Mouse (Mus musculus) MEL (cell line): ENCODE data around the gene Sumf1.

Experiments
- CTCF ChIP-seq, 3 experiments: IDR thresholded peaks in 2 of 3; conservative IDR thresholded peaks in 1 of 3; 2 replicates each; pipeline ENCODE4 v1.5.1; 2011 to 2012; ENCODE audit warnings: low read length in 3 of 3, low read depth in 2 of 3, mild to moderate bottlenecking in 2 of 3, improper control_type of control experiment in 1 of 3, inconsistent platforms in 1 of 3, mixed read lengths in 1 of 3, moderate library complexity in 1 of 3; ENCODE audit not compliant: control insufficient read depth in 1 of 3, insufficient read depth in 1 of 3, poor library complexity in 1 of 3, severe bottlenecking in 1 of 3
- GATA1 ChIP-seq: IDR thresholded peaks from 2 replicates; pipeline ENCODE4 v1.6.1; 2011; ENCODE audit warnings: low read depth, low read length, improper control_type of control experiment

GRCm38 (mm10) chr6:108098171-108098845, 87.1 kb downstream of the Sumf1 start:
- TF ChIP-seq GATA1 = no peak
- peak; percentile 33 to 95 (median 55); a peak in 5 of 6 replicates for TF ChIP-seq CTCF (IDR thresholded peaks at IDR 0.05 in 2 of 3, conservative IDR thresholded peaks at IDR 0.05 in 1 of 3; ENCODE audit: control insufficient read depth in 1 of 3, insufficient read depth in 1 of 3, low read depth in 2 of 3, low read length in 3 of 3, poor library complexity in 1 of 3, severe bottlenecking in 1 of 3)
